Mouse (Mus musculus) E14TG2a.4 (cell line): ENCODE results near the gene Pak2.

Experiments used
- H3K27me3 ChIP-seq: 2 replicates; pipeline ENCODE4 v1.6.1; 2014; ENCODE audit warnings: low read length, control low read depth; ENCODE audit not compliant: insufficient read depth
- H3K36me3 ChIP-seq: 2 replicates; pipeline ENCODE4 v1.6.1; 2014; ENCODE audit warnings: low read length, control low read depth; ENCODE audit not compliant: insufficient read depth
- H3K4me1 ChIP-seq: replicated peaks from 2 replicates; pipeline ENCODE4 v1.6.1; 2014; ENCODE audit warnings: low read depth, low read length, control low read depth
- H3K4me3 ChIP-seq: replicated peaks from 2 replicates; pipeline ENCODE4 v1.5.1; 2014; ENCODE audit warnings: mild to moderate bottlenecking, low read length
- H3K9me3 ChIP-seq: 2 replicates; pipeline ENCODE4 v1.6.1; 2014; ENCODE audit warnings: low read length, control low read depth
- CTCF ChIP-seq: conservative IDR thresholded peaks from 2 replicates; pipeline ENCODE4 v1.5.1; 2014; ENCODE audit warnings: low read length
- NANOG ChIP-seq: IDR thresholded peaks from 2 replicates; pipeline ENCODE4 v1.6.1; 2014; ENCODE audit warnings: borderline replicate concordance, low read length, mixed read lengths
- POU5F1 ChIP-seq: IDR thresholded peaks from 2 replicates; pipeline ENCODE4 v1.6.1; 2014; ENCODE audit warnings: low read length, borderline replicate concordance

Pak2 gene

GRCm38 (mm10) chr16:32078991-32079511 is at the start of gene Pak2:
Gene Pak2, minus strand, starts transcription at chr16:32079342.
- H3K4me1 ChIP-seq, result peaks cover 34% of the 10 kb centered on the region
- H3K36me3 ChIP-seq, result peaks cover 12% of the 10 kb centered on the region
- no peaks in the 10 kb centered on the region for H3K9me3 ChIP-seq
- peak within 1 kb of the TSS; percentile 90 for H3K4me3 ChIP-seq
- TF ChIP-seq POU5F1, result no peak
- no peaks in the 10 kb centered on the region for H3K27me3 ChIP-seq

DNA sequence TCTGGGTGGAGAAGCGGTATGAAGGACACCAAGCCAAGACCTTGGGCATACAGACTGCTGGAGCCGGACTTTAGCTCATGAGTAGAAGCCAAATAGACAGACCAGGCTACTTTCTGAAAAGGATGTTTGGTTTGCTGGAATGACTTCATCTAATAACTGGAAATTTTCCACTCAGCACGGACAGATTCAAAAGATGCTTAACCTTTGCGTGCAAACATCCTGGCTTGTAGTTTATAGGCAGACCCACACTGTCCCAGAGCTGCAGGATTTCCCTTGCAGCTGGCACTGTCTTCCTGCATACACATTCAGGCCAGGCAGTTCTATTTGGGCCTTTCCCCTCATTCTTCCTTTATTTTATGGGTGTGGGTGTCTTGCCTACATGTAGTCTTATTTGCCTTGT is 47.9 kb upstream of the Pak2 start:
- H3K9me3 ChIP-seq, result no peaks in the 10 kb centered on the region
- peaks cover 9% of the 10 kb centered on the region; the same call in 1 of the 2 replicates for H3K36me3 ChIP-seq
- TF ChIP-seq NANOG (no peak), CTCF (no peak), POU5F1 (no peak)
- peaks cover 81% of the 10 kb centered on the region for H3K4me1 ChIP-seq
- H3K27me3 ChIP-seq, result no peaks in the 10 kb centered on the region
- 0 out of 2 replicates have a peak overlapping the region, but pooled peaks have one; percentile 57 for H3K4me3 ChIP-seq

DNA sequence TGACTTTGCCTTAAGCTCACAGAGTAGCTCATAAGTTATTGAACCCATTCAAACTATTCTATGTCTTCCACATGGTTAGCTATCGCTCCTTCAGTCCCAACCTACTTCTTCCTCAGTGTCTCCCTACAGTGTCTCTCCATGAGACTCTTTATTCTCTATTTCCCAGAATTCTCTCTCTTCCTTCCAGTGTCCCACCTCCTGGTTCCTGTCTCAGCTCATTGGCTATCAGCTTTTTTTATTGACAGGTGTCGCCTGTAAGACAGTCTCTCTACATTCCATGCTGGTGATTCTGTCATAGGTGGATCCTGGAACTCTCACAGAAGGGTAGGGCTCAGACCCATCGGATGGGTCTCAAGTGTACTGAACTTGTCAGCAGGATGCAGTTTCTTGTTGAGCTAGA is 46.2 kb upstream of the Pak2 start:
- Histone ChIP-seq H3K9me3 (no peaks in the 10 kb centered on the region), H3K27me3 (no peaks in the 10 kb centered on the region), H3K4me1 (peaks cover 73% of the 10 kb centered on the region), H3K36me3 (no peaks in the 10 kb centered on the region), H3K4me3 (peak overlapping the region; percentile 54)
- no peak for TF ChIP-seq NANOG
- no peak for TF ChIP-seq CTCF
- no peak for TF ChIP-seq POU5F1

- no peaks in the 10 kb centered on the region for H3K27me3 ChIP-seq
- H3K9me3 ChIP-seq, result no peaks in the 10 kb centered on the region
- H3K4me1 ChIP-seq, result peaks cover 70% of the 10 kb centered on the region
- H3K4me3 ChIP-seq, result peak overlapping the region; percentile 54
- TF ChIP-seq NANOG (peak; percentile 77; the same call in 1 of the 2 replicates), CTCF (no peak), POU5F1 (peak; percentile 63; the same call in 1 of the 2 replicates)
- H3K36me3 ChIP-seq, result no peaks in the 10 kb centered on the region
These were observed 45.5 kb upstream of the Pak2 start for GRCm38 (mm10) chr16:32124444-32125335.

DNA sequence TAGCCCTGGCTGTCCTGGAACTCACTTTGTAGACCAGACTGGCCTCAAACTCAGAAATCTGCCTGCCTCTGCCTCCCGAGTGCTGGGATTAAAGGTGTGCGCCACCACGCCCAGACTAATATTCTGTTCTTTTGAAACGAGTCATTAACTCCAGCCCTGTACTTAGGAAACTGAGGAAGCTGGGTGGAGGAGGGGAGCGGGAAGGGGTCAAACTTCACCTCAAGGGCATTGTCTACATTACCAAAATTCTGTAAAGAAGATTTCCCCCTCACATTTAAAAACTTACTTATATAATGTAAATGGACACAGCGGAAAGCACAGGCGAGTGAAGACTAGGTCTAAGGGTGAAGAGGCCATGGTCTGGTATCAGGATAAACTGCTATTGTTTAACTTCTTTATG is 44.9 kb upstream of the Pak2 start:
- peaks cover 71% of the 10 kb centered on the region for H3K4me1 ChIP-seq
- H3K27me3 ChIP-seq, result no peaks in the 10 kb centered on the region
- TF ChIP-seq CTCF (no peak), NANOG (no peak), POU5F1 (no peak)
- H3K9me3 ChIP-seq, result no peaks in the 10 kb centered on the region
- H3K4me3 ChIP-seq, result peak overlapping the region; percentile 54; the same call in 1 of the 2 replicates
- H3K36me3 ChIP-seq, result no peaks in the 10 kb centered on the region

DNA sequence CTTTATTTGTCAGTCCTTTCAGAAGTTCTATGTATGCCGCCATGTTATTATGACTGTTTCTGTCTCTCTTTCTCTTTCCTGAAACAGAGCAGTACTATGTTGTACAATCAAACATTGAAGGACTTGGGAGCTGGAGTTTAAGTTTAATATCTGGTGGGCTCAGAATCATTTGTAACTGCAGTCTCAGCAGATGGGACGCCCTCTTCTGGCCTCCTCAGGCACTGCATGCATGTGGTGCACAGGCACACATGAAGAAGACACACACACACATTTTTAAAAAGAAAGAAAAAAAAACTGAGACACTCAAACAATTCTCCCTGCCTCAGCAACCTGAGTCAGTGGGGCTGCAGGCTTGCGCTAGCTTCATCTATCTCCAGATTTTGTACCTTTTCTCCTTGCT is 41.3 kb upstream of the Pak2 start:
- Histone ChIP-seq H3K27me3 (no peaks in the 10 kb centered on the region), H3K36me3 (no peaks in the 10 kb centered on the region), H3K4me1 (peaks cover 64% of the 10 kb centered on the region), H3K4me3 (no peak overlapping the region), H3K9me3 (no peaks in the 10 kb centered on the region)
- TF ChIP-seq POU5F1 (no peak), CTCF (peak; percentile 85)

GRCm38 (mm10) chr16:32116186-32116585 is 37.0 kb upstream of the Pak2 start:
- peaks cover 67% of the 10 kb centered on the region for H3K4me1 ChIP-seq
- TF ChIP-seq CTCF, result no peak
- TF ChIP-seq NANOG, result no peak
- no peak for TF ChIP-seq POU5F1
- no peaks in the 10 kb centered on the region for H3K36me3 ChIP-seq
- no peak overlapping the region; the same call in 1 of the 2 replicates for H3K4me3 ChIP-seq
- no peaks in the 10 kb centered on the region for H3K27me3 ChIP-seq
- no peaks in the 10 kb centered on the region for H3K9me3 ChIP-seq

DNA sequence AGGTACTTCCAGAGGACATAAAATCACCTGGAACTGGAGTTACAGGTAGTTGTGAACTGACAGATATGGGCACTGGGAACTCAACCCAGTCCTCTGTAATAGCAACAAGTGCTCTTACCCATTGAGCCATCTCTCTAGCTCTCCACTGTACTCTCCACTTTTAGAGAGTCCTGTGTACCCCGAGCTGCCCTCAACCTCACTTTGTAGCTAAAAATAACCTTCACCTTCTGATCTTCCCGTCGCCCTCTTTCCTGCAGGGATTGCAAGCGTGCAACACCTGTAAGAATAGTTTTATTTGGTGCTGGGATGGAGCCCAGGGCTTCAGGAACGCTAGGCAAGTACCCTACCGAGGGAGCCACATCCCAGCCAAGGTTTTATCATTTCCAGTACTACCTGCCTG is 36.6 kb upstream of the Pak2 start:
- peaks cover 68% of the 10 kb centered on the region for H3K4me1 ChIP-seq
- no peak overlapping the region; the same call in 1 of the 2 replicates for H3K4me3 ChIP-seq
- H3K9me3 ChIP-seq, result no peaks in the 10 kb centered on the region
- no peaks in the 10 kb centered on the region for H3K27me3 ChIP-seq
- H3K36me3 ChIP-seq, result no peaks in the 10 kb centered on the region
- TF ChIP-seq CTCF (no peak), NANOG (no peak), POU5F1 (no peak)
